Mouse (Mus musculus) lung, postnatal 36 days (tissue): ENCODE data around the gene Sipa1l1.

Experiments used
- DNase-seq: peaks from one replicate; pipeline ENCODE4 v3.0.0; 2022; ENCODE audit warnings: mixed read lengths

Sipa1l1 gene

DNA sequence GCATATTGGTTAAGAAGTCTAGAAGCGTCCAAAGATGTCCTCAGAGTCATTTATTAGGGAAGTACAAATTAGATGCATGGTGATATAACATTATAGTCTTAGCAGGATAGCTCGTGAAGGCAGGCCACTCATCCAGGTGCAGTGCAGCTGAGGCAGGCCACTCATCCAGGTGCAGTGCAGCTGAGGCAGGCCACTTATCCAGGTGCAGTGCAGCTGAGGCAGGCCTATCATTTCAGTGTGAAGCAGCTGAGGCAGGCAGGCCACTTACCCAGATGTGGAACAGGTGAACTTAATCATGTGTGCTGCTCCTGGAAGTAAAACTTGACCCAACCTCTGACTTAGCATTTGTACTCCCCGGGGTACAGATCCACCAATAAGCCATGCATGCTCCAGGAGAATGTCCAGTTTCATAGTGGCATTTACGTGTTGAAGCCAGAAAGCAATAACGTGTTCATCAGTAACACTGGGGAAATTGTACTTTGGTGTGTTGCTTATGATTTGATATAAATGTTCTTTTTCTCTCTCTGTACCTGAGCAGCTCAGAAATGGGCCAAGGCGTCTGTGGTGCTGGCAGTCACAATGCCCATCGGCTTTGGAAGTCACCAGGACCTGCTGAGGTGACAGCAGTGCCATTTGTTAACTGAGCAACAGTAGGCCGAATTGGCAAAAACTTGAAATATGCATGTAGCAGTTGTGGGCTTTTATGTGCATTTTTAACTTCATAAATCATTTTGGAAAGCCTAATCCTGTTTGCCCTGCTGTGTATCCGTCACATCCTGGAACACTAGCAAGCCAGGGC is 129.7 kb downstream of the Sipa1l1 start:
- DNase-seq: no peak

DNA sequence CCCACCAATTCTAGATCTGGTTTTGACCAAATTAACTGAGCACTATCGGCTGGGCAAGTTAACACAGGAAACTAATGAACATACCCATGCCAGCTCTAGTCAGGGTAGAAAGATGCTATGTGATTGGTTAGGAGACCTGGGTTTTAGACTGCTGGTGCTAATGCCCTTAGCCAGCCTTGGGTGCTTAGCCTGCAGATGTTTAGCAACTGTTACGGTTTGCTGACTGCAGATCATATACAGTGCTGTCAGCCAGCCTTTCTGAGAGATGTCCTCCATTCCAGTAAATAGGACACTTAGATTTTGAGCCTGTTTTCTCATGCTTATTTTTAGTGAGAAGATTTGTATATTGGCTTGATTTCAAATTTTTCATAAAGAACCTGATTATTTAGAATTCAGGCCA is 135.0 kb downstream of the Sipa1l1 start:
- DNase-seq: no peak

GRCm38 (mm10) chr12:82306035-82306434 is 136.9 kb downstream of the Sipa1l1 start:
- peak; percentile 28 for DNase-seq

- DNase-seq: no peak
Observed at GRCm38 (mm10) chr12:82311593-82311992, 142.5 kb downstream of the Sipa1l1 start.

DNA sequence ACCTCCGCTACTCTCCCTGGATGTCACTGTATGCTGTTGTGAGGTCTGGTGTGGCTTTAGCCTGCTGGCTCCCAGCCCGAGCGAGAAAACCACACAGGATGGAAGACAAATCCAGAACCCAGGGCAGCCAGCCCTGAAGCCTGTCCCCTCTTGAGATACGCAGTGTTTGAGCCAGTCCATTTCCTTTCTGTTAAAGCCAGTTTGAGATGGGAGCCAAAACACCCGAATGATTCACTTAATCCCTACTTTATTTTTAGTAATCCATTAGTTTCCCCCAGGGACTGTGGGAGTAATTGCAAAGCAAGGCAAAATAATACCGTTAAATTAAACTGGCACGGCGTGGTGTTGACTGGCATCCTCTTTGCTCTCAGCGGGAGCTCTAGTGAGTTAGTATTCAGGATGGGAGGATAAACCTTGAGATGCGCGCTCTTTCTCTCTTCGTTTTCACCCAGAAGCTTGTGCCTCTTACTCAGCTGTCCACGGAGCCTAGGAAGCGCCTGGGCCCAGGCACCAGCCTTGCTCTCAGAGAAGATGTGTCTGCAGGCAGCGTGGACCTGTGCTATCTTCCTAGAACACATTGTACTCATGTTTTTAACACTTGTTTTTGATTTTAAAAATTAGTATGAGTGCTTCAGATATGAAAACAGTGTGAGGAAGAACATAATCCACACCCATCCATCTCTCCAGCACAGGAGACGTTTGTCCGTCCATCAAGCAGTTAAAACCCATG is 143.1 kb downstream of the Sipa1l1 start:
- DNase-seq: peak; percentile 24

DNA sequence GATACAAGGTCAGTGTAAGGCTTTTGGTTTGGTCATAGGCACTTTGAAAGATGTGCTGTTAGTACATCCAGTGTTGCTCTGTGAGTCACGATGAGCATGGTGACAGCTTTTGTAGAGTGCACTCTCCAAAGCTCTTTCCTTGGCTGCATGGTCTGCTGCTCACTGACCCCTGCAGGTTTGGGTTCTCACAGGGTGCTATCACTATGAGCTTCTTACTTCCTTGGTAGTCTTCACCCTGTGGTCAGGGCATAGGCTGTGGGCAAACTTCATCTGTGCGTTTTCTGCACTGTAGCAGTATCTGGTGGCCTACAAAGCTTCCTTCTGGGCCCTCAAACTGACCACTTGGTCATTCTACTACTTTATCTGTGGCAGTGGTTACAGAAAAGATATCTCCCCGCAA is 144.0 kb downstream of the Sipa1l1 start:
- no peak for DNase-seq

DNA sequence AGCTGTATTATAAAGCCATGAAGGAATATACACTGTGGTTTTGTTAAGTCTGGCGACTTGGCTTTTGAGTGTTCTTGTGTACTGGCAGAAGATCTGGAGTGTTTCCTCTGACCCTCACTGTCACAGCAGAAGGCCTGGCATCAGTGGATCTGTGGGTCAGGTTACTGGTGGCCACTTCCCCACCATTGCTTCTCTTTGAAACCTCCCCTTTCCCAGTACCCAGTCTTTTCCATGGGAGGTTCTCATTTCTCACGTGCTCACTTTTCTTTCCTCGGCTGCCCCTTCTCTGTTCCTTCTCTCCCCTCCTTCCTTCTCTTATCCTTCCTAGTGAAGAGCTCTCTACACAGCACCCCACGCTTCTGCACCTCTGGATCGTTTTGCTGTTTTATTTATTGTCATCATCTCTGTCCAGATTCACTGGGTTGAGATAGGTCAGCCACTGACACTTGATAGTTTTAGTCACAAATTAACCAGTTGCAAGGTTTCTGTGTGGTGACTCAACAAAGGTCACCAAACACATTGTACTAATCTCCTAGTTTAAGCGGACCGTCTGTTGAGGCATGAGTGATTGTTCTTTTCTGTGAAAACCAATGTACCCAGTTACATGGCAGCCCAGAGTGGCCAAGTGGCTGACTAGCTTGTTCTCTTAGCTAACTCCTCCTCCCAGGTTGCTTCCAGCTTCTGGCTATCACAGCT is 150.5 kb downstream of the Sipa1l1 start:
- DNase-seq: no peak

GRCm38 (mm10) chr12:82320204-82320603 is 151.1 kb downstream of the Sipa1l1 start:
- no peak for DNase-seq

DNA sequence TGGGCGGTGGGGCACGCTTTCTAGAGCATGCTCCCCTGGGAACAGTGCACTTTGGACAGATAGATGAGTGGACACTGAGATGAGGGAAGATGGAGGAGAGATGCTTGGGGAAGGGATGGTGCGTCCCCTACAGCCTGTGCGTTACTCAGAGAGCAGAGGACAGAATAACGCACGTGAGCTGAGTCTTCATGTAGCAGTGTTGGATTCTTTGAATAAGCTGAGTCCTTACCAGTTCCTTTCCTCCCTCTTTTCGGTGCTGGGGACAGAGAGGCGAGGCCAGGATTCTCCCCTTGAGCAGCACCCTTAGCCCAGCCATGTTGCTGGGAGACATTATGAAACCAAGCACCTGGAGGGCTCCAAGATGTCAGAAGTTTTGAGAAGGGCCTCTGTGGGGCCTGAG is 152.3 kb downstream of the Sipa1l1 start:
- no peak for DNase-seq

GRCm38 (mm10) chr12:82321855-82322254 is 152.7 kb downstream of the Sipa1l1 start:
- DNase-seq: no peak

- DNase-seq: no peak
Observed at GRCm38 (mm10) chr12:82322759-82323451, 153.8 kb downstream of the Sipa1l1 start.

- no peak for DNase-seq
Observed at GRCm38 (mm10) chr12:82324621-82325020, 155.5 kb downstream of the Sipa1l1 start.

DNA sequence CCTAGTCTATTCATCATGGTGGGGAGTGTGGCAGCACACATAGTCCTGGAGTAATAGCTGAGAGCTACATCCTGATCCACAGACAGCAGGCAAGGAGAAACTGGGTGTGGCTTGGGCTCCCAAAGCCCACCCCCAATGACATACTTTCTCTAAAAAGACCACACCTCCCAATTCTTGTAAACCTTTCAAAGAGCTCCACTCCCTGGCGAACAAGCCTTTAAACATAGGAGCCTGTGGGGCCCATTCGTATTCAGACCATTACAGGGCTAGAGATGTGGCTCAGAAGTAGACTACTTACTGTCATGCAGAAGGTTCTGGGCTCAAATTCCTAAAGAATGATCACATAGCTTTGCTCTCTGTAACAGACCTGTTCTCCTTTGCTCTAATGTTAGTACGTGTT is 156.4 kb downstream of the Sipa1l1 start:
- no peak for DNase-seq

DNA sequence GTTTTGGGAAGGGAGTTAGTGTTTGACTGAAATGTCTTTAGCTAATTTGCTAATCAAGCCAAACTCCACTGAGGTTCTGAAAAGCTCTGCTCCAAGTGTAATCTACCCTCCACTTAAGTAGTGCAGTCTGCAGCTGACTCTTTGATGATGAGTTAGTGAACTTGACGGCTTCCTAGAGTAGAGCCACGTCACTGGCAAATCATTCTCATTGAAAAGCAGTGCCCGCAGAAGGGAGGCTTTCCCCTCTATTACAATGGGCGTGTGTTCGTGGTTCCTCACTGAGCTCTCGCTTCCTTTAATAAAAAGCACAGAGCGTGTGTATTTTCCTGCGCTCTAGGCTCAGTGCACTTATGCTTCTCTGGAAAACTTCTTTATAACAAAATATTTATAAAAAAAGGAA is 157.3 kb downstream of the Sipa1l1 start:
- DNase-seq: no peak

- no peak for DNase-seq
Observed at GRCm38 (mm10) chr12:82328112-82328511, 159.0 kb downstream of the Sipa1l1 start.

GRCm38 (mm10) chr12:82332836-82333614 is 163.9 kb downstream of the Sipa1l1 start:
- no peak for DNase-seq

GRCm38 (mm10) chr12:82333999-82334398 is 164.9 kb downstream of the Sipa1l1 start:
- DNase-seq: no peak

DNA sequence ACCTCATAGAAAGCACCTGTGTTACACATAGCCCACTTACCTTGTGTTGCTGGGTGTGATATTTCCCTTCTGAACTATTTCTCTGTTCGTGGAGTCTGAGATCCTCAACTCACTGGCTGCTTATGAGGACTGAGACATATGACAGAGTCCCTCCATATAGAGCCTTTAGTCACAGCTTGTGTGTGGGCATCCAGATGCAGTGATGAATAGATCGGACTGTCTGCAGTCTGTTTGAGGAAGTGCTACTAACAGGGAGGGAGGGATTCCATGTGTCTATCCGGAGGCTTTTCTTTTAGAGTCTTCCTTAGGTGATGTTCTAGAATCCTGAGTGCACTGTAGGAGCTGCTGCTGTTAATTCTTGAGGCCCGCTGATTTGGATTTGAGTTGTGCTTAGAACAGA is 165.4 kb downstream of the Sipa1l1 start:
- no peak for DNase-seq

GRCm38 (mm10) chr12:82335095-82335494 is 166.0 kb downstream of the Sipa1l1 start:
- DNase-seq: no peak

GRCm38 (mm10) chr12:82338550-82338949 is 169.4 kb downstream of the Sipa1l1 start:
- DNase-seq: no peak

DNA sequence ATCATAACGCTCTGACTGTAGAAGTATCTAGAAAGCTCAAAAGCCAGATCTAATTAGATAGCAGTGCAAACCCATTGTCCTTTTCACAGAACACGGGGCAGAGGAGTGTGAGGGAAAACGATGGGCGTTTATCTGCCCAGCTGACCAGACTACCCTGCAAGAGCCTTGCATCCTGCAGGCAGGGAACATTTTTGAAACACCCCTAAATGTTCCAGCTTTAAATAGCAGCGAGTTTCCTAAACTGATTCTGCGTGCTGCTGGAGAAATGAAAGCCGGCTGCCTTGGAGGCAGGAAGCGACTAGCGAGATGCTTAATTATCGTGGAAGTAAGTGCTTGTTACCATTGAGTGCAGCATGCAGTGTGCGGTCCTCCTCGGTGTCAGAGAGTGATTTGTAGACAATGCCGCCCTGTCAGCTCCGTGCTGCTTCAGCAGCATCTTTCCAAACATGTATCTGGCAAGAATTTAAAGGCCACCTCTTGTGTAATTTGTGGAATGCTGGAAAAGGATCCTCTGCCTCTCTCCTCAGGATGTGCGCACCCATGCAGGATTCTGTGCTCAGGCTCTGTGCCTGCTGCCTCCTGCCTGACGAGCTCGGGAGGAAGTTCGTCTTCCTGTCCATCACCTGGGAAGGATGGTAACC is 170.2 kb downstream of the Sipa1l1 start:
- DNase-seq: peak; percentile 52
